Mouse (Mus musculus): ENCODE data around the gene Crhr2. TPM values are rescaled to one million over a fixed set of nuclear protein-coding genes. Genes with fewer than 3 reads are reported as not detected.

Crhr2 gene
- polyA plus RNA-seq, 1 experiment from 2014 or later, result 10.2 TPM

DNA sequence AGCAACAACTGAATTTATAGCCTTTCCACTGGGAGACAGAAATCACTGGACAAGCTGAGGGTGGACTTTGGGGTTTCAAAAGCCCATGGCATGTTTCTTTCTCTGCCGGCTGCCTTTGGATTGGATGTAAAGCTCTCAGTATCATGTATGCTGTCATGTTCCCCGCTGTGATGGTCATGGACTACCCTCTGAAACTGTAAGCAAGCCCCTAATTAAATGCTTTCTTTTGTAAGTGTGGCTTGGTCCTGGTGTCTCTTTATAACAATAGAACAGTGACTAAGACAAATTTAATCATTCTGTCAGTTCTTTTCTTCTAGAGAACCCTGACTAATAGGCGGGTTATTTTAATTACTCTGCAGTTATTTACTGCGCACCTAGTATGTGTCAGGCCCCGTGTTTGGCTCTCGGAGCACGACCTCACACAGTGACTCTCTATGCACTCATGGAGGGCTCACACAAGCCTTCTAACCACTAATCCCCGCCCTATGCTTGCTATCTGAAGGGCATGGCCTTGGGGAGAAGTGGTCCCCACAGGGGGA lies 30.3 kb upstream of the Crhr2 start:
- Histone ChIP-seq H3K36me3 (no peaks in the 10 kb centered on the region), H3K9ac (no peak overlapping the region), H3K9me3 (replicated peaks) (no peaks in the 10 kb centered on the region), H3K27ac (no peak overlapping the region), H3K4me2 (no peak overlapping the region), H3K27me3 (peaks cover 5% of the 10 kb centered on the region; the same call in 1 of the 2 replicates), H3K4me3 (no peak overlapping the region), H3K4me1 (replicated peaks) (no peaks in the 10 kb centered on the region; the same call in 1 of the 2 replicates)
- ATAC-seq (replicated peaks; ENCODE audit: insufficient number of reproducible peaks, insufficient read depth, low FRiP score, low read depth), result no peak
- WGBS, result 83% methylated on average over 8 of the region's 8 CpGs

GRCm38 (mm10) chr6:55161311-55161761 lies 28.5 kb upstream of the Crhr2 start:
- Histone ChIP-seq H3K4me2 (no peak overlapping the region), H3K4me1 (replicated peaks) (no peaks in the 10 kb centered on the region; the same call in 1 of the 2 replicates), H3K9me3 (replicated peaks) (no peaks in the 10 kb centered on the region), H3K9ac (no peak overlapping the region), H3K4me3 (no peak overlapping the region), H3K27ac (no peak overlapping the region), H3K27me3 (0 out of 2 replicates have a peak, but pooled peaks cover 2% of the 10 kb centered on the region), H3K36me3 (no peaks in the 10 kb centered on the region)
- no peak for ATAC-seq (replicated peaks; ENCODE audit: insufficient number of reproducible peaks, insufficient read depth, low FRiP score, low read depth)
- 55% methylated on average over 5 of the region's 5 CpGs for WGBS

GRCm38 (mm10) chr6:55159256-55159655 lies 26.4 kb upstream of the Crhr2 start:
- 77% methylated on average over 1 of the region's 1 CpGs for WGBS
- Histone ChIP-seq H3K9me3 (replicated peaks) (no peaks in the 10 kb centered on the region), H3K27me3 (no peaks in the 10 kb centered on the region), H3K36me3 (no peaks in the 10 kb centered on the region), H3K9ac (no peak overlapping the region), H3K4me2 (no peak overlapping the region), H3K27ac (no peak overlapping the region), H3K4me3 (no peak overlapping the region), H3K4me1 (replicated peaks) (peaks cover 2% of the 10 kb centered on the region; the same call in 1 of the 2 replicates)
- no peak for ATAC-seq (replicated peaks; ENCODE audit: insufficient number of reproducible peaks, insufficient read depth, low FRiP score, low read depth)

DNA sequence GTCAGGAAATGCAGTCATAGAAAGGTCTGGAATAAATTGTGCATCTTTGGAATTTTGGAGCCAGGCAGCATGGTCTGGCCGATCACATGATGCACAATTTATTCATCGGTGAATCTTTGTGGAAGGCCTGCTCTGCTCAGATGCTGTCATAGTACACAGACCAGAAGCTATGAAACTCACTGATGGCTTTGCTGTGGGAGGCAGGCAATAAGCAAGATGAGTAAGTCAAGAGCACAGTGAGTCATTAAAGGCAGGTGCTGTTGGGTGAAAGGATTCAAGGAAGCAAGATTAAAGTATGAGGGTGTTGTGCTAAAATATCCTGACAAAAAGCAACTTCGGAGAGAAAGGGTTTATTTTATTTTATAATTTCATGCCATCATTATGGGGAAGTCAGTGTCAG lies 19.4 kb upstream of the Crhr2 start:
- Histone ChIP-seq H3K4me1 (replicated peaks) (peaks cover 2% of the 10 kb centered on the region; the same call in 1 of the 2 replicates), H3K27ac (no peak overlapping the region), H3K4me2 (no peak overlapping the region), H3K27me3 (no peaks in the 10 kb centered on the region), H3K9ac (no peak overlapping the region), H3K9me3 (replicated peaks) (no peaks in the 10 kb centered on the region), H3K4me3 (no peak overlapping the region), H3K36me3 (no peaks in the 10 kb centered on the region)
- WGBS, result 90% methylated on average over 3 of the region's 3 CpGs
- no peak for ATAC-seq (replicated peaks; ENCODE audit: insufficient number of reproducible peaks, insufficient read depth, low FRiP score, low read depth)

DNA sequence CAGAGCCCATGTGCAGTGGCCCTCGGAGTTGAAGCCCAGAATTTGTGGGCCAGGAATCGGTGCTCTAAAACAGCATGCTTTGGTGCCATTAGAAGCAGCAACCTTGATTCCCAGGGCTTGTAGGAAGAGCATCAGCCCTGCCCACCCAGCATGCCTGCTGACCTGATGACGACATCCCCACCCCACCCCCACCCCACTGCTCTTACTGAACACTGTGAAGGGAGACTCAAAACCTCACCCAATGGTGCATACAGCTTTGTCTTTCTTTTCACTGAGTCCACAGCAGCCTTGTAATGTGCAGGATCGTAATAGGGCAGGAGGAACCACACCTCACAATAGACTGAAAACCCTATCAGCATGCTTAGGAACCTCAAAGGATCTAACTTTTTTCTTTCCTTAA lies 13.3 kb upstream of the Crhr2 start:
- H3K27me3 ChIP-seq, result no peaks in the 10 kb centered on the region
- H3K9me3 ChIP-seq (replicated peaks), result no peaks in the 10 kb centered on the region
- no peak overlapping the region for H3K27ac ChIP-seq
- no peaks in the 10 kb centered on the region; the same call in 1 of the 2 replicates for H3K4me1 ChIP-seq (replicated peaks)
- no peak overlapping the region for H3K4me3 ChIP-seq
- no peaks in the 10 kb centered on the region for H3K36me3 ChIP-seq
- no peak for ATAC-seq (replicated peaks; ENCODE audit: insufficient number of reproducible peaks, insufficient read depth, low FRiP score, low read depth)
- no peak overlapping the region for H3K4me2 ChIP-seq
- H3K9ac ChIP-seq, result no peak overlapping the region
- 59% methylated on average over 4 of the region's 4 CpGs for WGBS

DNA sequence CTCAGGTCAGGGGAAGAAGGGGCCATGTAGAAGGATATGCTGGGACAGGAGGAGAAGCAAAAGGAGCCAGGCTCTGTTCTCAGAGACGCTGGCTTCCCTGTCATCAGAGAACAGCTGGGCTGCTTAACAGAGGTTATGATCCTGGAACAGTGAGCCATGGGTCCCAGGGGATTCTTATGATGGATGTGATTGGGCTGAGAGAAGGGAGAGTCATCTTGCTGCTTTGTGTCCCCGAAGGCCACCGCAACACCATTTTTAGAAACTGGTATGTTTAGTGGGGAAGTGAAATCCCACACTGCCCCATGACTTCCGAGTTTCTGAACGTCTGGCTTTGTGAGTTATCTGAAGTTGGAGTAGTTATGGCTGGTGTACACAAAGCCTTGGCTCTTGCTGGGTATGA lies 12.5 kb upstream of the Crhr2 start:
- Histone ChIP-seq H3K4me2 (no peak overlapping the region), H3K4me1 (replicated peaks) (no peaks in the 10 kb centered on the region; the same call in 1 of the 2 replicates), H3K4me3 (no peak overlapping the region), H3K27ac (no peak overlapping the region), H3K36me3 (no peaks in the 10 kb centered on the region), H3K27me3 (no peaks in the 10 kb centered on the region), H3K9me3 (replicated peaks) (no peaks in the 10 kb centered on the region), H3K9ac (no peak overlapping the region)
- ATAC-seq (replicated peaks; ENCODE audit: insufficient number of reproducible peaks, insufficient read depth, low FRiP score, low read depth), result no peak
- WGBS, result 55% methylated on average over 5 of the region's 5 CpGs

DNA sequence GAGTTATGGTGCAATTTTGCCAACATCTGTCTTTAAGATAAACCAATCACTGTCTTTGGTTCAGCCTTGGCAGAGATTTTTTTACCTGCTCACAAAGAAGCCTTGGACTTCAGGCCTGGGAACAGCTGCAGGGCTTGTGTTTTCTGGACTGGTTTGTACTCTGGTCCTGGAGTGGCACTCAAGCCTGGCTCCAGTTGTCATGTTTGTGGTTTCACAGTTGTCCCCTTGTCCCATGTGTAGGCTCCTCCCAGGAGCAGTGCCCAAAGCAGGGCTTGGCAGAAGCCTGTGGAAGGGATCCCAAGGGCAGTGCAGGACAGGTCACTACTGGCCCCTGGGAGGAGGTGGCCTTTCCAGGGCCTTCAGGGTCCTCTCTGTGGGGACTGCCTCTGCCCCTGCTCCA lies 5.5 kb upstream of the Crhr2 start:
- Histone ChIP-seq H3K4me3 (no peak overlapping the region), H3K9ac (no peak overlapping the region), H3K4me1 (replicated peaks) (peaks cover 6% of the 10 kb centered on the region), H3K27me3 (no peaks in the 10 kb centered on the region), H3K9me3 (replicated peaks) (no peaks in the 10 kb centered on the region), H3K4me2 (no peak overlapping the region), H3K36me3 (no peaks in the 10 kb centered on the region), H3K27ac (no peak overlapping the region)
- ATAC-seq (replicated peaks; ENCODE audit: insufficient number of reproducible peaks, insufficient read depth, low FRiP score, low read depth), result no peak

- H3K9ac ChIP-seq, result peak overlapping the region; percentile 26; the same call in 1 of the 2 replicates
- peaks cover 40% of the 10 kb centered on the region for H3K4me1 ChIP-seq (replicated peaks)
- peak overlapping the region; percentile 43; the same call in 1 of the 2 replicates for H3K4me3 ChIP-seq
- no peaks in the 10 kb centered on the region for H3K27me3 ChIP-seq
- H3K9me3 ChIP-seq (replicated peaks), result no peaks in the 10 kb centered on the region
- H3K4me2 ChIP-seq, result peak overlapping the region; percentile 62
- H3K27ac ChIP-seq, result peak overlapping the region; percentile 72
- no peak for ATAC-seq (replicated peaks; ENCODE audit: insufficient number of reproducible peaks, insufficient read depth, low FRiP score, low read depth)
- H3K36me3 ChIP-seq, result no peaks in the 10 kb centered on the region
- WGBS, result 76% methylated on average over 1 of the region's 1 CpGs
Measured at GRCm38 (mm10) chr6:55133425-55133824, 609 bp upstream of the Crhr2 start.

- H3K9ac ChIP-seq, result no peak overlapping the region
- H3K4me2 ChIP-seq, result peak overlapping the region; percentile 29
Measured at GRCm38 (mm10) chr6:55131301-55131700, 1.5 kb downstream of the Crhr2 start.

GRCm38 (mm10) chr6:55130631-55131030 lies 2.2 kb downstream of the Crhr2 start:
- Histone ChIP-seq H3K4me3 (no peak overlapping the region), H3K4me2 (peak overlapping the region; percentile 29), H3K27ac (peak overlapping the region; percentile 72), H3K4me1 (replicated peaks) (peaks cover 40% of the 10 kb centered on the region), H3K36me3 (no peaks in the 10 kb centered on the region), H3K9me3 (replicated peaks) (no peaks in the 10 kb centered on the region), H3K9ac (no peak overlapping the region), H3K27me3 (no peaks in the 10 kb centered on the region)
- 14% methylated on average over 6 of the region's 6 CpGs for WGBS
- ATAC-seq (replicated peaks; ENCODE audit: insufficient number of reproducible peaks, insufficient read depth, low FRiP score, low read depth), result no peak

More at GRCm38 (mm10) chr6:55131301-55131700, 1.5 kb downstream of the Crhr2 start:
- peak overlapping the region; percentile 11; the same call in 1 of the 2 replicates for H3K4me3 ChIP-seq
- no peaks in the 10 kb centered on the region for H3K27me3 ChIP-seq
- WGBS, result 72% methylated on average over 4 of the region's 4 CpGs
- no peak for ATAC-seq (replicated peaks; ENCODE audit: insufficient number of reproducible peaks, insufficient read depth, low FRiP score, low read depth)
- peak overlapping the region; percentile 72 for H3K27ac ChIP-seq
- no peaks in the 10 kb centered on the region for H3K36me3 ChIP-seq
- no peaks in the 10 kb centered on the region for H3K9me3 ChIP-seq (replicated peaks)
- peaks cover 40% of the 10 kb centered on the region for H3K4me1 ChIP-seq (replicated peaks)

GRCm38 (mm10) chr6:55128391-55128790 lies 4.4 kb downstream of the Crhr2 start:
- Histone ChIP-seq H3K4me3 (no peak overlapping the region), H3K27me3 (0 out of 2 replicates have a peak, but pooled peaks cover 3% of the 10 kb centered on the region), H3K4me2 (no peak overlapping the region), H3K9me3 (replicated peaks) (no peaks in the 10 kb centered on the region), H3K9ac (no peak overlapping the region), H3K36me3 (no peaks in the 10 kb centered on the region), H3K4me1 (replicated peaks) (peaks cover 34% of the 10 kb centered on the region), H3K27ac (no peak overlapping the region)
- ATAC-seq (replicated peaks; ENCODE audit: insufficient number of reproducible peaks, insufficient read depth, low FRiP score, low read depth), result no peak

- Histone ChIP-seq H3K4me1 (replicated peaks) (peaks cover 19% of the 10 kb centered on the region), H3K36me3 (no peaks in the 10 kb centered on the region), H3K9ac (no peak overlapping the region), H3K27me3 (0 out of 2 replicates have a peak, but pooled peaks cover 15% of the 10 kb centered on the region), H3K4me2 (no peak overlapping the region), H3K9me3 (replicated peaks) (no peaks in the 10 kb centered on the region), H3K27ac (no peak overlapping the region), H3K4me3 (no peak overlapping the region)
- WGBS, result 76% methylated on average over 5 of the region's 5 CpGs
- no peak for ATAC-seq (replicated peaks; ENCODE audit: insufficient number of reproducible peaks, insufficient read depth, low FRiP score, low read depth)
Measured at GRCm38 (mm10) chr6:55126576-55126975, 6.2 kb downstream of the Crhr2 start.
